Mouse (Mus musculus) adrenal gland, adult 18-20 months (tissue): ENCODE measurements around the gene Armc6. TPM values are rescaled to one million over a fixed set of nuclear protein-coding genes. Genes with fewer than 3 reads are reported as not detected.
A peak's percentile ranks its signal among the peaks of the same experiment; 100 is the strongest.

ENCODE experiments used
- DNase-seq, 2 experiments: peaks; one replicate each; pipeline ENCODE4 v3.0.0; 2021 to 2022; ENCODE audit warnings: low spot score in 2 of 2
- total RNA-seq, 2 experiments: library from RNA; stranded (reverse); gene quantifications; 1 replicate in 1 of 2; 2 replicates in 1 of 2; pipeline ENCODE4 v1.2.3; 2021

The Armc6 gene
- total RNA-seq, 2 experiments from 2014 or later: 10.9 to 13.6 TPM

- DNase-seq: no peak
Measured at GRCm38 (mm10) chr8:70200098-70200681, 34.1 kb downstream of the Armc6 start.

- DNase-seq: no peak
Measured at GRCm38 (mm10) chr8:70197603-70198002, 36.7 kb downstream of the Armc6 start.

- no peak for DNase-seq
Measured at GRCm38 (mm10) chr8:70195762-70196161, 38.5 kb downstream of the Armc6 start.

GRCm38 (mm10) chr8:70194191-70194590 is 40.1 kb downstream of the Armc6 start:
- no peak for DNase-seq

- no peak for DNase-seq
Measured at GRCm38 (mm10) chr8:70193238-70193637, 41.0 kb downstream of the Armc6 start.

- DNase-seq: no peak
Measured at GRCm38 (mm10) chr8:70188707-70189106, 45.6 kb downstream of the Armc6 start.

GRCm38 (mm10) chr8:70183194-70183593 is 51.1 kb downstream of the Armc6 start:
- no peak for DNase-seq

- DNase-seq: no peak
Measured at GRCm38 (mm10) chr8:70181903-70182252, 52.4 kb downstream of the Armc6 start.

- DNase-seq: no peak
Measured at GRCm38 (mm10) chr8:70181212-70181902, 52.9 kb downstream of the Armc6 start.

- DNase-seq: no peak
Measured at GRCm38 (mm10) chr8:70179082-70179481, 55.2 kb downstream of the Armc6 start.

GRCm38 (mm10) chr8:70178231-70178630 is 56.0 kb downstream of the Armc6 start:
- no peak for DNase-seq

GRCm38 (mm10) chr8:70174079-70174478 is 60.2 kb downstream of the Armc6 start:
- DNase-seq: no peak

GRCm38 (mm10) chr8:70173320-70173719 is 60.9 kb downstream of the Armc6 start:
- no peak for DNase-seq

GRCm38 (mm10) chr8:70172043-70172681 is 62.1 kb downstream of the Armc6 start, which contains the start of gene Tmem161a:
TSS of gene Tmem161a (plus strand) at chr8:70172356.
- DNase-seq: peak; percentile 77 to 85

GRCm38 (mm10) chr8:70171240-70171639 is 63.0 kb downstream of the Armc6 start:
- DNase-seq: no peak

- DNase-seq: no peak
Measured at GRCm38 (mm10) chr8:70170748-70171147, 63.5 kb downstream of the Armc6 start.

Other genes with a start within 250 kb of the Armc6 start
- 100 to 1,000 TPM; 102 to 111 TPM for gene Gatad2a, start 238.1 kb downstream of the Armc6 start, total RNA-seq
- 10 to 100 TPM; 48.8 to 55.7 TPM for gene Mau2, start 191.7 kb downstream of the Armc6 start, total RNA-seq
- 10 to 100 TPM; 25.8 to 27.9 TPM for gene Sugp1, start 191.7 kb downstream of the Armc6 start, total RNA-seq
- gene Tm6sf2, start 161.5 kb downstream of the Armc6 start, total RNA-seq: 1 to 10 TPM in 1 of 2 experiments, under 1 TPM in 1; 0.83 to 1.1 TPM
- 1 to 10 TPM in 1 of 2 experiments, under 1 TPM in 1; 0.83 to 3.0 TPM for gene Hapln4, start 151.0 kb downstream of the Armc6 start, total RNA-seq
- gene Ncan, start 113.6 kb downstream of the Armc6 start, total RNA-seq: 1 to 10 TPM in 1 of 2 experiments, under 1 TPM in 1; 0.13 to 2.6 TPM
- 10 to 100 TPM; 19.0 to 24.0 TPM for gene Nr2c2ap, start 103.1 kb downstream of the Armc6 start, total RNA-seq
- 10 to 100 TPM; 13.0 to 17.4 TPM for gene Rfxank, start 95.3 kb downstream of the Armc6 start, total RNA-seq
- 10 to 100 TPM; 54.8 to 59.2 TPM for gene Borcs8, start 95.0 kb downstream of the Armc6 start, total RNA-seq
- gene Mef2b, start 94.8 kb downstream of the Armc6 start, total RNA-seq: under 1 TPM; 0.48 to 0.99 TPM
- gene Tmem161a, start 62.1 kb downstream of the Armc6 start, total RNA-seq: 10 to 100 TPM; 68.0 to 84.2 TPM
- gene Slc25a42, start 22.2 kb downstream of the Armc6 start, total RNA-seq: 10 to 100 TPM; 34.0 to 41.4 TPM
- gene Sugp2, start 240 bp downstream of the Armc6 start, total RNA-seq: 10 to 100 TPM; 31.4 to 33.7 TPM
- 10 to 100 TPM; 18.5 to 19.8 TPM for gene Homer3, start 48.4 kb upstream of the Armc6 start, total RNA-seq
- gene Ddx49, start 68.0 kb upstream of the Armc6 start, total RNA-seq: 10 to 100 TPM; 63.9 to 70.5 TPM
- gene Cope, start 68.1 kb upstream of the Armc6 start, total RNA-seq: 100 to 1,000 TPM; 185 to 205 TPM
- gene Cers1, start 81.3 kb upstream of the Armc6 start, total RNA-seq: 1 to 10 TPM; 2.0 to 2.5 TPM
- not detected for gene Gdf1, start 95.4 kb upstream of the Armc6 start, total RNA-seq
- gene Upf1, start 118.8 kb upstream of the Armc6 start, total RNA-seq: 10 to 100 TPM; 64.0 to 70.2 TPM
- under 1 TPM in 1 of 2 experiments, not detected in 1; 0.35 TPM for gene Comp, start 139.1 kb upstream of the Armc6 start, total RNA-seq
- gene Crtc1, start 205.1 kb upstream of the Armc6 start, total RNA-seq: 10 to 100 TPM; 19.3 to 22.3 TPM
- 10 to 100 TPM; 26.0 to 27.0 TPM for gene Klhl26, start 242.5 kb upstream of the Armc6 start, total RNA-seq